Mouse (Mus musculus): ENCODE results near the gene Fis1. TPM values are rescaled to one million over a fixed set of nuclear protein-coding genes. Genes with fewer than 3 reads are reported as not detected.

The Fis1 gene
- polyA plus RNA-seq, 1 experiment from 2014 or later = 425 TPM

GRCm38 (mm10) chr5:136962501-136962900 lies 9.4 kb downstream of the Fis1 start:
- H3K4me2 ChIP-seq (replicated peaks) = peak overlapping the region; percentile 80
- H3K4me1 ChIP-seq (replicated peaks; ENCODE audit: control insufficient read depth, insufficient read depth, low read length) = peaks cover 12% of the 10 kb centered on the region
- peaks cover 45% of the 10 kb centered on the region for H3K36me3 ChIP-seq (replicated peaks; ENCODE audit: control insufficient read depth, insufficient read depth)
- peak overlapping the region; percentile 40 for H3K4me3 ChIP-seq (replicated peaks; ENCODE audit: low read length)
- peak; percentile 80 for DNase-seq (ENCODE audit: low spot score)
- H3K27me3 ChIP-seq (ENCODE audit: control insufficient read depth, insufficient read depth, low read length) = no peaks in the 10 kb centered on the region
- peak overlapping the region; percentile 73 for H3K27ac ChIP-seq
- peak overlapping the region; percentile 75 for H3K9ac ChIP-seq
- ATAC-seq (ENCODE audit: low FRiP score) = peak; percentile 68
- under 1% methylated on average over 10 of the region's 10 CpGs for WGBS
- no peaks in the 10 kb centered on the region for H3K9me3 ChIP-seq (ENCODE audit: control insufficient read depth, low read length)

- DNase-seq (ENCODE audit: low spot score) (no peak), ATAC-seq (ENCODE audit: low FRiP score) (no peak)
- Histone ChIP-seq H3K27me3 (ENCODE audit: control insufficient read depth, insufficient read depth, low read length) (no peaks in the 10 kb centered on the region), H3K4me3 (replicated peaks; ENCODE audit: low read length) (peak overlapping the region; percentile 40), H3K4me1 (replicated peaks; ENCODE audit: control insufficient read depth, insufficient read depth, low read length) (peaks cover 12% of the 10 kb centered on the region), H3K9me3 (ENCODE audit: control insufficient read depth, low read length) (no peaks in the 10 kb centered on the region), H3K36me3 (replicated peaks; ENCODE audit: control insufficient read depth, insufficient read depth) (peaks cover 41% of the 10 kb centered on the region), H3K9ac (peak overlapping the region; percentile 75), H3K27ac (peak overlapping the region; percentile 73), H3K4me2 (replicated peaks) (peak overlapping the region; percentile 80)
- 69% methylated on average over 8 of the region's 8 CpGs for WGBS
Measured at GRCm38 (mm10) chr5:136962966-136963540, 10.0 kb downstream of the Fis1 start.

DNA sequence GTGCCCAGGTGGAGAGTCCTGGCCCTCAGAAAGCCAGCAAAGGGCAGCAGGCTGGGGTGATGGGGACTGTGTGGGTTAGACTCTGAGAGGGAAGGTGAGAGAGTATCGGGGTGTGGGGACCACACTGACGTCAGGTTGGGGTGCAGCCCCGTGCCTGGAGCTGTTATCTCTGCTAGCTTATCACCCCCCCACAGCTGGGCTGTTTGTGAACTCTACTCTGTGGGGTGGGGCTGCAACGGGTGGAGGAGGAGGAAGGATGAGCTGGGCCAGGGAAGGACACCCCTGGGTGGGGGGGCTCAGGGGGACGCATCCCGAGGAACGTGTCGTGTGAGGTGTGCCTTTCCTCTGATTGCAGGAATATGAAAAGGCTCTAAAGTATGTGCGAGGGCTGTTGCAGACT lies 12.1 kb downstream of the Fis1 start:
- peaks cover 41% of the 10 kb centered on the region for H3K36me3 ChIP-seq (replicated peaks; ENCODE audit: control insufficient read depth, insufficient read depth)
- no peak for ATAC-seq (ENCODE audit: low FRiP score)
- no peak for DNase-seq (ENCODE audit: low spot score)
- no peak overlapping the region for H3K4me2 ChIP-seq (replicated peaks)
- H3K9ac ChIP-seq = no peak overlapping the region
- H3K9me3 ChIP-seq (ENCODE audit: control insufficient read depth, low read length) = no peaks in the 10 kb centered on the region
- H3K4me1 ChIP-seq (replicated peaks; ENCODE audit: control insufficient read depth, insufficient read depth, low read length) = peaks cover 12% of the 10 kb centered on the region
- 91% methylated on average over 9 of the region's 9 CpGs for WGBS
- no peak overlapping the region for H3K4me3 ChIP-seq (replicated peaks; ENCODE audit: low read length)
- H3K27me3 ChIP-seq (ENCODE audit: control insufficient read depth, insufficient read depth, low read length) = no peaks in the 10 kb centered on the region
- H3K27ac ChIP-seq = no peak overlapping the region

GRCm38 (mm10) chr5:136965686-136966085 lies 12.6 kb downstream of the Fis1 start:
- Histone ChIP-seq H3K9me3 (ENCODE audit: control insufficient read depth, low read length) (no peaks in the 10 kb centered on the region), H3K27me3 (ENCODE audit: control insufficient read depth, insufficient read depth, low read length) (no peaks in the 10 kb centered on the region), H3K4me2 (replicated peaks) (no peak overlapping the region), H3K4me3 (replicated peaks; ENCODE audit: low read length) (no peak overlapping the region), H3K36me3 (replicated peaks; ENCODE audit: control insufficient read depth, insufficient read depth) (peaks cover 41% of the 10 kb centered on the region), H3K9ac (no peak overlapping the region), H3K4me1 (replicated peaks; ENCODE audit: control insufficient read depth, insufficient read depth, low read length) (peaks cover 12% of the 10 kb centered on the region), H3K27ac (no peak overlapping the region)
- ATAC-seq (ENCODE audit: low FRiP score) = no peak
- no peak for DNase-seq (ENCODE audit: low spot score)
- WGBS = 90% methylated on average over 8 of the region's 8 CpGs

GRCm38 (mm10) chr5:136966331-136966730 lies 13.3 kb downstream of the Fis1 start, which contains the start of gene Cldn15:
Cldn15 (plus strand) TSS chr5:136966616.
- no peak within 1 kb of the TSS for H3K9ac ChIP-seq
- H3K4me2 ChIP-seq (replicated peaks) = no peak within 1 kb of the TSS
- H3K4me3 ChIP-seq (replicated peaks; ENCODE audit: low read length) = no peak within 1 kb of the TSS
- no peak within 1 kb of the TSS for H3K27ac ChIP-seq
- H3K4me1 ChIP-seq (replicated peaks; ENCODE audit: control insufficient read depth, insufficient read depth, low read length) = peaks cover 8% of the 10 kb centered on the region
- H3K27me3 ChIP-seq (ENCODE audit: control insufficient read depth, insufficient read depth, low read length) = no peaks in the 10 kb centered on the region
- DNase-seq (ENCODE audit: low spot score) = no peak
- H3K36me3 ChIP-seq (replicated peaks; ENCODE audit: control insufficient read depth, insufficient read depth) = peaks cover 41% of the 10 kb centered on the region
- H3K9me3 ChIP-seq (ENCODE audit: control insufficient read depth, low read length) = no peaks in the 10 kb centered on the region
- 94% methylated on average over 6 of the region's 6 CpGs for WGBS
- ATAC-seq (ENCODE audit: low FRiP score) = no peak

DNA sequence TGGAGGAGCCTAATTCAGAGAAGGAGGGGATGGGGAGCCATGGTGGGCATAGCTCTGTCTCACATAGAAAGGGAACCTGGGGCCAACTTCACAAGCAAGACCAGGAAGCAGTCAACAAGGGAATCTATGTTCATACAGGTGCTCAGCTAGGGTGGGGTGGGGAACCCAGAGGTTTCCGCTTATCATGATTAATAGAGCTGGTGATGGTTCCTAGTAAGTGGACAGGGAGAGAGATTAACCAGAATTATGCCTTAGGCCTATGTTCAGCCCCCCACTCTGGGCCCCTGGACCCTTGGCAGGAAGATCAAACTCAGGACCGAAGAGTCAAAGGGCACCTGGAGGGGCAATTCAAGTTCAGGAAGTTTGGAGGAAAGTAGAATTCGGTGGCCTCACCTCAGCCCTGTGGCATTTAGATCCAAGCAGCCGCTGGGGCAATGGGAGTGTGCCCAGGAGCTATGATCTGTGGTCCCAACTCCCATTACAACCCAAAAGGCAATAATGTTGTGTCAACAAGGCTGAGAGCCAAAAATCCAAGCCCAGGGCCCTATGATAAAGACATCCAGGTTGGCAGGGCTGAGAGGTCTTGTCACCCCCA lies 13.9 kb downstream of the Fis1 start:
- Histone ChIP-seq H3K9me3 (ENCODE audit: control insufficient read depth, low read length) (no peaks in the 10 kb centered on the region), H3K27ac (no peak overlapping the region), H3K27me3 (ENCODE audit: control insufficient read depth, insufficient read depth, low read length) (no peaks in the 10 kb centered on the region), H3K4me3 (replicated peaks; ENCODE audit: low read length) (no peak overlapping the region), H3K4me1 (replicated peaks; ENCODE audit: control insufficient read depth, insufficient read depth, low read length) (peaks cover 6% of the 10 kb centered on the region), H3K4me2 (replicated peaks) (no peak overlapping the region), H3K36me3 (replicated peaks; ENCODE audit: control insufficient read depth, insufficient read depth) (peaks cover 41% of the 10 kb centered on the region), H3K9ac (no peak overlapping the region)
- ATAC-seq (ENCODE audit: low FRiP score) (no peak), DNase-seq (ENCODE audit: low spot score) (no peak)
- 99% methylated on average over 4 of the region's 4 CpGs for WGBS

GRCm38 (mm10) chr5:136967592-136967991 lies 14.5 kb downstream of the Fis1 start:
- ATAC-seq (ENCODE audit: low FRiP score) = no peak

GRCm38 (mm10) chr5:136970703-136971102 lies 17.6 kb downstream of the Fis1 start:
- Histone ChIP-seq H3K27ac (no peak overlapping the region), H3K9ac (no peak overlapping the region), H3K27me3 (ENCODE audit: control insufficient read depth, insufficient read depth, low read length) (no peaks in the 10 kb centered on the region), H3K9me3 (ENCODE audit: control insufficient read depth, low read length) (no peaks in the 10 kb centered on the region), H3K36me3 (replicated peaks; ENCODE audit: control insufficient read depth, insufficient read depth) (peaks cover 14% of the 10 kb centered on the region), H3K4me3 (replicated peaks; ENCODE audit: low read length) (no peak overlapping the region), H3K4me2 (replicated peaks) (no peak overlapping the region), H3K4me1 (replicated peaks; ENCODE audit: control insufficient read depth, insufficient read depth, low read length) (no peaks in the 10 kb centered on the region)
- WGBS = 79% methylated on average over 1 of the region's 1 CpGs
- ATAC-seq (ENCODE audit: low FRiP score) (no peak), DNase-seq (ENCODE audit: low spot score) (no peak)

More at GRCm38 (mm10) chr5:136967592-136967991, 14.5 kb downstream of the Fis1 start:
- H3K4me2 ChIP-seq (replicated peaks) = no peak overlapping the region
- H3K36me3 ChIP-seq (replicated peaks; ENCODE audit: control insufficient read depth, insufficient read depth) = peaks cover 41% of the 10 kb centered on the region
- no peaks in the 10 kb centered on the region for H3K27me3 ChIP-seq (ENCODE audit: control insufficient read depth, insufficient read depth, low read length)
- no peak overlapping the region for H3K9ac ChIP-seq
- DNase-seq (ENCODE audit: low spot score) = no peak
- no peak overlapping the region for H3K4me3 ChIP-seq (replicated peaks; ENCODE audit: low read length)
- peaks cover 6% of the 10 kb centered on the region for H3K4me1 ChIP-seq (replicated peaks; ENCODE audit: control insufficient read depth, insufficient read depth, low read length)
- no peak overlapping the region for H3K27ac ChIP-seq
- H3K9me3 ChIP-seq (ENCODE audit: control insufficient read depth, low read length) = no peaks in the 10 kb centered on the region
- WGBS = 73% methylated on average over 10 of the region's 10 CpGs

GRCm38 (mm10) chr5:136973670-136974069 lies 20.6 kb downstream of the Fis1 start:
- H3K4me2 ChIP-seq (replicated peaks) = no peak overlapping the region
- ATAC-seq (ENCODE audit: low FRiP score) = no peak

More at GRCm38 (mm10) chr5:136973670-136974069, 20.6 kb downstream of the Fis1 start:
- Histone ChIP-seq H3K27me3 (ENCODE audit: control insufficient read depth, insufficient read depth, low read length) (no peaks in the 10 kb centered on the region), H3K36me3 (replicated peaks; ENCODE audit: control insufficient read depth, insufficient read depth) (no peaks in the 10 kb centered on the region), H3K4me1 (replicated peaks; ENCODE audit: control insufficient read depth, insufficient read depth, low read length) (no peaks in the 10 kb centered on the region), H3K9me3 (ENCODE audit: control insufficient read depth, low read length) (no peaks in the 10 kb centered on the region), H3K4me3 (replicated peaks; ENCODE audit: low read length) (no peak overlapping the region), H3K27ac (no peak overlapping the region), H3K9ac (no peak overlapping the region)
- WGBS = 82% methylated on average over 8 of the region's 8 CpGs
- no peak for DNase-seq (ENCODE audit: low spot score)

Data from hindbrain, embryonic 14.5 days (tissue).